Mouse (Mus musculus) testis, adult 2 months (tissue): Measurements from ENCODE around the gene Rnd2.
A peak's percentile ranks its signal among the peaks of the same experiment; 100 is the strongest.

ENCODE experiments used
- CTCF ChIP-seq: fragments of 200-500 bp; IDR thresholded peaks from 2 replicates; pipeline ENCODE4 v1.5.1; 2012; ENCODE audit warnings: low read depth, mild to moderate bottlenecking, inconsistent platforms, low read length, moderate library complexity; ENCODE audit not compliant: control insufficient read depth, insufficient read depth, insufficient replicate concordance
- POLR2A ChIP-seq: fragments of 200-500 bp; IDR thresholded peaks from 2 replicates; pipeline ENCODE4 v1.6.1; 2012; ENCODE audit warnings: low read depth, mild to moderate bottlenecking, inconsistent platforms, low read length, moderate library complexity; ENCODE audit not compliant: control insufficient read depth

- TF ChIP-seq POLR2A (peak; percentile 38; the same call in 1 of the 2 replicates), CTCF (no peak)
These were observed 16.5 kb upstream of the Rnd2 start, which contains the start of gene Ifi35 for GRCm38 (mm10) chr11:101448274-101448746.
